Mouse (Mus musculus) common myeloid progenitor, adult 5-6 weeks (primary cell): Measurements from ENCODE around the gene Afap1l2. TPM values are rescaled to one million over a fixed set of nuclear protein-coding genes. Genes with fewer than 3 reads are reported as not detected.

ENCODE experiments used
- ATAC-seq: replicated peaks from 2 replicates; pipeline ENCODE4 v1.8.0; 2016; ENCODE audit warnings: low read depth, mild to moderate bottlenecking, moderate TSS enrichment, inconsistent platforms; ENCODE audit not compliant: poor library complexity, severe bottlenecking
- total RNA-seq: library from RNA; stranded (forward); fragments of 200-1000, 187-1606 nt; gene quantifications from 2 replicates; pipeline ENCODE4 v1.2.3, GENCODE M21; 2017

Gene Afap1l2
- total RNA-seq, 1 experiment from 2014 or later: not detected

DNA sequence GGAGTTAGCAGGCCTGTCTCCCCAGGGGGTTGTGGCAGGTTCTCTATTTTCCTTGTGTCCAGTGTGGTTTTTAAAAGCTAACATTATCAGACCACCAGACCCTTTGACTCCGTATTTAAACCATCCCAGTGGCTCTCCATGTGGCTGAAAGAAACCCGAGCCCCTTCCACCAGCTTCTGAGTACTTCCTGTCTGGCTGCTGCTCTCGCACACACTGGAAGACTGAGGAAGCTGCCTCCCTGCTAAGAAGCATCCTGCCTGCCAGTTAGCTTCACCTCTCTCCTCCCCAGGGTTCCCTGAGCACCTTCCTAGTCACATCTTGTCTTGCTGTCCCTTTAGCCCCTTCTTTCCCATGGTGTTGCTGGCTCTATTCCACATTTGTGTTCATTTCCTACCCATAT is 100.2 kb downstream of the Afap1l2 start:
- ATAC-seq: no peak

GRCm38 (mm10) chr19:56905395-56905794 is 102.6 kb downstream of the Afap1l2 start:
- ATAC-seq: no peak

DNA sequence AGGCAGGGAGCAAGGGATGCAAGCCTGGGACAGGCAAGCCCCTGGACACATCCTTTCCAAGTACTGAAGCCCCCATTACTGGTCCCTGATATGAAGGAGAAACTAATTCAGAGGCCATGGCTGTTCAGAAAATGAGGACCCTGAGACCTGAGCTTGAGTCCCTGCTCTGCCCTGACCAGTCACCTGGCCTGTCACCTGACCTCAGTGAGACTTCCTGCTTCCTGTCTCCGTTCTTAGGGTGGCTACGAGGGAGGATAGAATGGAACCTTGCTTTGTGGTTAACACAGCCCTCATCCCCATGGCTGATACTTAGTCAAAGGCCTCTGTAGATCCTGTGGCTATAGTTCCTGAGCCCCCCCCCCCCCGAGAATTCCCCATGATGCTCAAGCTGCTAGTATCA is 103.9 kb downstream of the Afap1l2 start:
- no peak for ATAC-seq

DNA sequence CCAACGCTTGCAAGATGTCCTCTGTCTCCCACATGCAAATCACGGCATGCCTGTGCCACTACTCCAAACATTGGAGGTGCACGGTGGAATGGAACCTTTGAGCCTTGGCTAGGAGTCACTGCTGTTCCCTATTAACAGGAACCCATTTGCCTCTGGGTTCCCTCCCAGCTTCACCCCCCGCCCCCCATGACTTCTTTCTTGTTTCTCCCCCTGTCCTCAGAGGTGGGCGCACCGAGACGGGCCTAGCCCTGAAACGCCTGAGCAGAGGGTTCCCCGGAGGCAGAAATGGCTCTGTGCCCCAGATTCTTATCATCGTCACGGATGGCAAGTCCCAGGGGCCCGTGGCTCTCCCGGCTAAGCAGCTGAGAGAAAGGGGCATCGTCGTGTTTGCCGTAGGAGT is 110.4 kb downstream of the Afap1l2 start:
- ATAC-seq: no peak

DNA sequence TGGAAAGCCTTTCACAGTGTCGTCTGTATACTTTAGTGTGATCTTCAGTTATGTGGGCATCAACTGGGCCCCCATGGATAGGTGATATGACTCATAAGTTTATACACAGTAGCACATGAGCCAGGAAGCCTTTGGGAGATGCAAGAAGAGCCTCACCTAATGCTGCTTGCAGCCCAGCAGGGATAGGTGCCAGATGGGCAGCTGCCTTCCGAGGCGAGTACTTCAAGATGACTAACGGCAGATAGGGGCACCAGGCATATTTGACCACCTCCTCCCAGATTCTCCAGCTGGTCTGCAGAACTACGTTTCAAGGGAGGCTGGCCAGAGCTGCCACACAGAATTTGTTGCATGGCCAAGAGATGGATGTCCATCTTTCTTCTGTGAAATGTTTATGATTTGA is 114.7 kb downstream of the Afap1l2 start:
- ATAC-seq: no peak

GRCm38 (mm10) chr19:56892586-56892985 is 115.4 kb downstream of the Afap1l2 start:
- no peak for ATAC-seq

- no peak for ATAC-seq
Observed at GRCm38 (mm10) chr19:56891438-56891837, 116.6 kb downstream of the Afap1l2 start.

DNA sequence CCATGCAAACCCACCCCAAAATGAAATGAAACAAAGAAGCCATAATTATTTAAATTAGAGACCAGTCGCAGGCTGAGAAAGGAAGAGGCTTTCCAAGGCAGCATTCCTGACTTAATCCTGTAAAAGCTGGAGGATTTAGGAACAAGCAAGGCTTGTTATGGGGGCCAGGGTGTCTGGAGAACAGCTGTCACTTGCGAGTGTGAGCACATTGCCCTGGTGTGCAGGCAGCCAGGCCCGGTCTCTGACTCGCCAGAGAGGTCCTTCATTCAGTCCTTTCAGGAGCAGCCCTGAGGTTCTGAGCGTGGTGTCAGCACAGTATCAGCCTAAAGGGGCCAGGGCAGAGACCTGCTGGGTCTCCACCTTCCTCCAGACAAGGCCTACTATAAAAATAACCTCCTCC is 119.4 kb downstream of the Afap1l2 start:
- no peak for ATAC-seq

- no peak for ATAC-seq
Observed at GRCm38 (mm10) chr19:56887879-56888278, 120.1 kb downstream of the Afap1l2 start.

DNA sequence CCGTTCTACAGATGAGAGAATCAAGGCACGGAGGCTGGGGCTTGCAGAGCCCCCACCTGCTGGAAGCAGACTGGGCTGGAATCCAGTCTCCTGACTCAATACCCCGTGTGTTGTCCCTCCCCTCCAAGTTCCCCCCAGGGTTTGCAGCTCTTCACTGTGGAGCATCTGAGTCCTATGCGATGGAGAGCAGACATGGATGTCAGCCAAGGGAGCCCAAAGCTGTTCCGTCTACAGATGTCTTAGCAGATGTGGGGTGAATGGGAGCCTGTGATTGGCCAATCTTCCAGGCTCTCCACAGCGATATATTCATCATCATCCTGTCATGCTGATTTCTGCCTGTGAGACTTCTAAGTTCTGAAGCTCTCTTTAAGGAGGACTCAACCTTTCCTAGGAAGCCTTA is 130.7 kb downstream of the Afap1l2 start:
- no peak for ATAC-seq

DNA sequence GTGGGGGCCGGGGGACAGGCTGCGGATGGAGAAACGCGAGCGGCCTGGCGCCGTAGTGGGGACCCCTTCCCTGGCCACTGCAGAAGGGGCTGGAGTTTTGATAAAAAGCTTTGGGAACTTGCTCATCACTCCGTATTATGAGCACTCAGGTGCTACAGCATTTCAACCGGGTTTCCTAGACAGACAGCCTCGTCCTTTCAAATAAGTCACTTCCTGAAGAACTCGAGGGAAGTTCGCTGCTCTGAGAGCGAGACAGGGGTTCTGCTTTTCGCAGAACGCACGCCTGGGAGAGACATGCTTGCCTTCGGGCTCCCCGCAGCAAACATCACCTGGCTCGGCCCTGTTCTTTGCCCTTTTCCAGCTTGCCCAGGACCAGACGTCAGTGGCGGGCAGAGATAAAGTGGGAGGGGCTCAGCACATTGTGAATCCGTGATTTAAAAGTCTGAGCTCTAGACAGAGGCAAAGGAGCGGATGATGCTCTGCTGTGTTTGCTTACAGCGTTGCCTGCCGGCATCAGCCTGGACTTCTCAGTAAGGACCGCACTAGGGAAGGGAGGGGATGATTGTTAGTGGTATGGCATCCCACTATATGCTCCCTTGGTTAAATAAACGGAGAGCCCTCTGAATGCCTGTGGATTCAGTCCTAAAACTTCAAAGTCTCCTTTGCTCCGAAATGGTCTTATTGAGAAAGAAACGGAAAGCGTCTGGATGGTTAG is 133.3 kb downstream of the Afap1l2 start:
- ATAC-seq: no peak

DNA sequence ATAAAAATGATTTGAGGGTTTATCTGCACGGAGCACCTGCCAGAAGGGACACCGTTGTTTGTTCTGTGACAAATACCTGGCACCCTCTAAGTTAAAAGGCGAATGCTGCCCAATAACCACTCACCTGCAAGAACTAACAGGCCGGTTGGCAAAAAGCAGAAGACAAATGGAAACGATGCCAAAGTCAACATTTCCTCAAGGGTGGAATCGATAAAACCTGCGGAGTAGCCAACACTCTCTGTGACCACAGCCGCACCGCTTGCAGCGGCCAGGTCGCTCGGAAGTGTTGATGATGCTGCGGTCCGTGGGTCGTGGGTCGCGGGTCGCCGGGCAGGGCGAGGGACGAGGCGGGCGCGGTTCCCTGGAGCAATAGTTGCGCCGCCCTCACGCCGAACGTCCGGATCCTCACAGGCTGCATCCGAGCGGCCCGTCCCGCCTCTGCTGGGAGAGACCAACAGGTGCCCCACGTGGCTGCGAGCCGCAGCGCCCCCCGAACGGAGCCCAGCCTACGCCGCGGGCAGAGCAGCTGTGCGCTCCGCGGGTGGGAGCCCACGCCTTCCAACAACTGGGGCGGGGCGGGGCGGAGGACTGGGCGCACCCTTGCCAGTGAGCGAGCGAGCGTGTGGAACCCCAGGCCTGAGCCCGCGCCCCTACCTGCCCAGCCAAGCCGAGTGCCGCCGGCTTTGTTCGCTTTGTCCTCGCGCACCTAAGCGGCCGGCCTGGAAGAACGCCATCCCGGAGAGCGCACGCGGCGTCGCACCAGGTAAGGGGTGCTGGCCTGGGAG is 134.0 kb downstream of the Afap1l2 start, which contains the start of gene Vwa2:
Gene Vwa2 (plus strand): TSS at position 434 of the 785 bp plus-strand sequence.
- ATAC-seq: no peak

- ATAC-seq: no peak
Observed at GRCm38 (mm10) chr19:56867701-56868100, 140.3 kb downstream of the Afap1l2 start.

Other genes with a start within 250 kb of the Afap1l2 start
- 29.6 and 31.1 TPM in 2 replicates for gene Ccdc186, start 186.0 kb downstream of the Afap1l2 start, total RNA-seq
- gene Tdrd1, start 182.0 kb downstream of the Afap1l2 start, total RNA-seq: not detected in 2 replicates
- gene Vwa2, start 134.0 kb downstream of the Afap1l2 start, total RNA-seq: not detected in 2 replicates